Mouse (Mus musculus): ENCODE results near the gene Rmnd1. TPM values are rescaled to one million over a fixed set of nuclear protein-coding genes. Genes with fewer than 3 reads are reported as not detected.

Rmnd1 gene
- 10 to 100 TPM in 1 of 2 experiments, 1 to 10 TPM in 1; 7.0 to 29.3 TPM for polyA plus RNA-seq (2012; fragmentation: generic; extraction: Trizol)

DNA sequence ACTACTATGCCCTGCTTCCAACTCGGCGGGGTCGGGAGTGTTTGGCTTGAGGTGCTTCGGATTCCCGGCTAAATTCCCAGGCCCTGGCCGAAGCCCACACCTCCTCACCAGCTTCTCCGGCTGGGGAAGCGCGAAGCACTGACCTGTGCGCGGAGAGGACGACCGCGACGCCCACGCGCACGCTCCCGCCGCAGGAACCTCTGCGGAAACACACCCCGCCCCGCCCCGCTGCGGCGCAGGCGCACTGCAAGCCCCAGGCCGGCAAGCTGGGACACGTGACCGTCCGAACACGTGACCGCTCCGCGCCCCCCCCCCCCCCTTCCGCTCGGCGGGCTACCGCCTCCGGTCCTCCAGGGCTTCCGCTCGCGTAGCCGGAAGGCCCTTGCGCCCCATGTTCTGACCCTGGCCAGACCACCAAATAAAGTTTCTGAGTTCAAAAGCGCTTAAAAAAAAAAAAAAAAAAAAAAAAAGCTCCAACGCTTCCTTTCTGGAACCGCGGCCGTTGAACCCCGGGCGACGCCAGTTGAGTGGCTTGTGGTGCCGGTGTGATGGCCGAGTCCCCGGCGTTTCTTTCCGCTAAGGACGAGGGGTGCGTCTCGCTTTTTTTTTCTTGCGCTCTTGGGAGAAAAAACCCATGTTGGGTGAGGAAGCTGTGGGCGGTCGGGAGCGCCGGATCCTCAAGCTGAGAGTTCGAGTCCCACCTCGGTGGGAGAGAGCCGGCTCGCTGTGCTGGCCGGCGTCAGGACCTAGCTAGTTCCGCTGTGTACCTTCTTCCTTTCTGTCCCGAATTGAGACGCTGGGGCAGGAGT lies at the start of gene Rmnd1, which contains the start of gene Armt1:
Gene Rmnd1, minus strand, starts transcription at position 266 of the 809 bp plus-strand sequence.
Gene Armt1, plus strand, starts transcription at position 345 of the 809 bp plus-strand sequence.

GRCm38 (mm10) chr10:4387701-4388383 lies 44.3 kb downstream of the Rmnd1 start, which contains the start of gene Zbtb2:
Gene Zbtb2, minus strand, starts transcription at chr10:4388108.

Other genes with a start within 250 kb of the Rmnd1 start
- 10 to 100 TPM in 1 of 2 experiments, under 1 TPM in 1; 0.48 to 17.3 TPM for gene Akap12, start 166.0 kb downstream of the Rmnd1 start, polyA plus RNA-seq (2012; fragmentation: generic; extraction: Trizol)
- 1 to 10 TPM in 1 of 2 experiments, under 1 TPM in 1; 0.78 to 6.4 TPM for gene Zbtb2, start 44.3 kb downstream of the Rmnd1 start, polyA plus RNA-seq (2012; fragmentation: generic; extraction: Trizol)
- 10 to 100 TPM in 1 of 2 experiments, 1 to 10 TPM in 1; 2.6 to 10.3 TPM for gene Armt1, start 79 bp upstream of the Rmnd1 start, polyA plus RNA-seq (2012; fragmentation: generic; extraction: Trizol)
- gene Ccdc170, start 50.1 kb upstream of the Rmnd1 start, polyA plus RNA-seq (2012; fragmentation: generic; extraction: Trizol) = under 1 TPM in 1 of 2 experiments, not detected in 1; 0.09 TPM
- under 1 TPM; 0.01 TPM for gene Esr1, start 179.2 kb upstream of the Rmnd1 start, polyA plus RNA-seq (2012; fragmentation: generic; extraction: Trizol)

Measured in C3H10T1/2 (cell line).